Mouse (Mus musculus): Measurements from ENCODE around the gene Tut4. TPM values are rescaled to one million over a fixed set of nuclear protein-coding genes. Genes with fewer than 3 reads are reported as not detected.

Tut4 gene
- polyA plus RNA-seq (2014; fragmentation: Illumina TruSeq; extraction: RNeasy Lipid Tissue Mini Kit (QIAGEN cat#74804); ENCODE audit: low read depth, low replicate concordance): 26.8 TPM

DNA sequence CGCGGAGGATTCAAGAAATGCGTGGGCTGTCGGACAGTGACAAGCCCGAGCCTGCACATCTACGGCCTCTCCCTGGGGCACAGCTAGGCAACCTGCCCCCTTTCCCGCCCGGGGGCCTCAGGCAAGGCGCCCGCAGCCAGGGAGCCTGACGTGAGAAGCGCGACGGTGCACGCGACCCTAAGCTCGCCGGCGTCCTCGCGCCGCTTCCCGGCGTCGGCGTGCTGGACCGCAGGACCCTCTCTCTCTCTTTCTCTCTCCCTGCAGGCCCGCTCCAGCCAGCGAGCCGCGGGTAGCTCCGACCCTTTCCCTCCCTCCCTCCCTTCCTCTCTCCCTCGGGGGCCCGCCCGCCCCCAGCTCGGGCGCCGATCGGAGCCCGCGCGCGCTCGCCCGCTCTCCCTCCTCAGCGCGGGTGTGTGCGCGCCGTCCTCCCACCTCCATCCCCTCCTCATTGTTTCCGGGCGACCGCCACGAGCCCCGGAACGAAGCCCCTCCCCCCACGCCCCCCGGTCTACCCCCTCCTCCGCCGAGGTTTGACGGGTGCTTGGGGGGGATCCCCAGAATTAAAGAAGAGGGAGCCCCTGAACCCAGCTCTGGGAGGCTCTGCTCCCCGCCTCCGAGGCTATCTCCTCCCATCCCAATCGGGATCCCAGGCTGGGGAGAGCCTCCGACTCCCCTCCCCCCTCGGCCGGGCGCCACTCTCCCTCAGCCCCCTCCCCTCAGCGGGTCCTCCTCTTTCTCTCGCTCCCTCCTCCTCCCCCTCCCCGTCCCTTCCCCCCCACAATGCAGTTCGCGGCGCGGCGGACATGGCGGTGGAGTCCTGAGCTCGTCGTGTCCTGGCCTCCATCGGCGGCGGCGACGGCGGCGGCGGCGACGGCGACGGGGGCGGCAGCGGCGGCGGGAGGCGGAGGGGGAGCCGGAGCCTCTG, at the start of gene Tut4:
Tut4 (plus strand) TSS at position 196 of the 925 bp plus-strand sequence.

GRCm38 (mm10) chr4:108578840-108579742, 119.9 kb downstream of the Tut4 start, which contains the start of the genes Prpf38a and Orc1:
TSS of gene Prpf38a (minus strand) at chr4:108579336.
TSS of gene Orc1 (plus strand) at chr4:108579423.

Other genes starting within 250 kb of the Tut4 start
- not detected for gene Zyg11a, start 241.4 kb upstream of the Tut4 start, polyA plus RNA-seq (2014; fragmentation: Illumina TruSeq; extraction: RNeasy Lipid Tissue Mini Kit (QIAGEN cat#74804); ENCODE audit: low read depth, low replicate concordance)
- gene Zyg11b, start 158.3 kb upstream of the Tut4 start, polyA plus RNA-seq (2014; fragmentation: Illumina TruSeq; extraction: RNeasy Lipid Tissue Mini Kit (QIAGEN cat#74804); ENCODE audit: low read depth, low replicate concordance): 27.1 TPM
- gene Coa7, start 131.3 kb upstream of the Tut4 start, polyA plus RNA-seq (2014; fragmentation: Illumina TruSeq; extraction: RNeasy Lipid Tissue Mini Kit (QIAGEN cat#74804); ENCODE audit: low read depth, low replicate concordance): 15.4 TPM
- not detected for gene Shisal2a, start 76.1 kb upstream of the Tut4 start, polyA plus RNA-seq (2014; fragmentation: Illumina TruSeq; extraction: RNeasy Lipid Tissue Mini Kit (QIAGEN cat#74804); ENCODE audit: low read depth, low replicate concordance)
- 11.2 TPM for gene Gpx7, start 52.5 kb upstream of the Tut4 start, polyA plus RNA-seq (2014; fragmentation: Illumina TruSeq; extraction: RNeasy Lipid Tissue Mini Kit (QIAGEN cat#74804); ENCODE audit: low read depth, low replicate concordance)
- gene Prpf38a, start 119.9 kb downstream of the Tut4 start, polyA plus RNA-seq (2014; fragmentation: Illumina TruSeq; extraction: RNeasy Lipid Tissue Mini Kit (QIAGEN cat#74804); ENCODE audit: low read depth, low replicate concordance): 21.1 TPM
- gene Orc1, start 120.0 kb downstream of the Tut4 start, polyA plus RNA-seq (2014; fragmentation: Illumina TruSeq; extraction: RNeasy Lipid Tissue Mini Kit (QIAGEN cat#74804); ENCODE audit: low read depth, low replicate concordance): not detected
- gene Cc2d1b, start 160.5 kb downstream of the Tut4 start, polyA plus RNA-seq (2014; fragmentation: Illumina TruSeq; extraction: RNeasy Lipid Tissue Mini Kit (QIAGEN cat#74804); ENCODE audit: low read depth, low replicate concordance): 15.8 TPM

Measured in heart, adult 10 weeks (tissue).